Mouse (Mus musculus) lung, embryonic 16.5 days (tissue): ENCODE results near the gene Scn1a. TPM values are rescaled to one million over a fixed set of nuclear protein-coding genes. Genes with fewer than 3 reads are reported as not detected.

Source experiments
- ATAC-seq: fragments of 200-750 bp; cut with Nextera tagmentation; 2 replicates; pipeline ENCODE4 v1.8.0; 2017; ENCODE audit warnings: low read depth, mild to moderate bottlenecking, moderate library complexity
- H3K27ac ChIP-seq: fragments of 300-500 bp; sonication (generic); 2 replicates; pipeline ENCODE4 v1.5.1; 2014; ENCODE audit warnings: mild to moderate bottlenecking, control low read depth, low read length
- H3K27me3 ChIP-seq: fragments of 300-500 bp; sonication (generic); 2 replicates; pipeline ENCODE4 v1.6.1; 2014; ENCODE audit warnings: low read depth, low read length, mixed read lengths; ENCODE audit not compliant: control insufficient read depth, insufficient read depth
- H3K36me3 ChIP-seq: fragments of 300-500 bp; sonication (generic); 2 replicates; pipeline ENCODE4 v1.6.1; 2014; ENCODE audit warnings: low read length; ENCODE audit not compliant: control insufficient read depth, insufficient read depth
- H3K4me1 ChIP-seq: fragments of 300-500 bp; sonication (generic); replicated peaks from 2 replicates; pipeline ENCODE4 v1.6.1; 2014; ENCODE audit warnings: low read length, mixed read lengths; ENCODE audit not compliant: control insufficient read depth, insufficient read depth
- H3K4me2 ChIP-seq: fragments of 300-500 bp; sonication (generic); 2 replicates; pipeline ENCODE4 v1.6.1; 2014; ENCODE audit warnings: low read depth, low read length, control low read depth
- H3K4me3 ChIP-seq: fragments of 300-500 bp; sonication (generic); 2 replicates; pipeline ENCODE4 v1.5.1; 2014; ENCODE audit warnings: mild to moderate bottlenecking, low read length, control low read depth
- H3K9ac ChIP-seq: fragments of 300-500 bp; sonication (generic); 2 replicates; pipeline ENCODE4 v1.6.1; 2014; ENCODE audit warnings: low read length, control low read depth
- H3K9me3 ChIP-seq: fragments of 300-500 bp; sonication (generic); 2 replicates; pipeline ENCODE4 v1.6.1; 2016; ENCODE audit warnings: low read length; ENCODE audit not compliant: control insufficient read depth
- WGBS: fragments of 180-500 bp; shearing (Covaris S2); extraction: QIAGEN DNeasy Blood & Tissue Kit; methylation state at CpG from one replicate; pipeline ENCODE4 v1.1.7; 2014; 5-methylcytosine and 5-hydroxymethylcytosine counted together
- polyA plus RNA-seq: library from polyadenylated mRNA; unstranded; fragments of >200 nt; fragmentation: Nextera tagmentation; extraction: Ambion mirVana; gene quantifications from 2 replicates; pipeline ENCODE4 v1.2.1, GENCODE M21; 2015

Gene Scn1a
- polyA plus RNA-seq, 1 experiment from 2014 or later: 0.05 TPM

GRCm38 (mm10) chr2:66336396-66336795 lies 104.2 kb downstream of the Scn1a start:
- Histone ChIP-seq H3K9me3 (no peaks in the 10 kb centered on the region), H3K27ac (no peak overlapping the region), H3K4me2 (no peak overlapping the region), H3K36me3 (no peaks in the 10 kb centered on the region), H3K4me1 (no peaks in the 10 kb centered on the region), H3K9ac (no peak overlapping the region), H3K27me3 (no peaks in the 10 kb centered on the region), H3K4me3 (no peak overlapping the region)
- no peak for ATAC-seq
- 74% methylated on average over 6 of the region's 6 CpGs for WGBS

GRCm38 (mm10) chr2:66272551-66272950 lies 168.1 kb downstream of the Scn1a start:
- Histone ChIP-seq H3K4me2 (peak overlapping the region; percentile 2; the same call in 1 of the 2 replicates), H3K4me3 (no peak overlapping the region), H3K9me3 (no peaks in the 10 kb centered on the region), H3K4me1 (no peaks in the 10 kb centered on the region), H3K27me3 (no peaks in the 10 kb centered on the region), H3K36me3 (no peaks in the 10 kb centered on the region), H3K27ac (no peak overlapping the region), H3K9ac (no peak overlapping the region)
- peak; percentile 80 for ATAC-seq
- WGBS: 27% methylated on average over 3 of the region's 3 CpGs

GRCm38 (mm10) chr2:66256220-66257131 lies 184.2 kb downstream of the Scn1a start, which contains the start of gene Ttc21b:
Ttc21b (minus strand) TSS chr2:66256617.
- Histone ChIP-seq H3K27me3 (no peaks in the 10 kb centered on the region), H3K36me3 (peaks cover 6% of the 10 kb centered on the region; the same call in 1 of the 2 replicates), H3K27ac (peak within 1 kb of the TSS; percentile 66), H3K9me3 (no peaks in the 10 kb centered on the region), H3K9ac (peak within 1 kb of the TSS; percentile 76), H3K4me1 (peaks cover 5% of the 10 kb centered on the region; the same call in 1 of the 2 replicates), H3K4me3 (peak within 1 kb of the TSS; percentile 77), H3K4me2 (peak within 1 kb of the TSS; percentile 62)
- under 1% methylated on average over 56 of the region's 56 CpGs for WGBS
- ATAC-seq: peak; percentile 100

GRCm38 (mm10) chr2:66244013-66244412 lies 196.6 kb downstream of the Scn1a start:
- 76% methylated on average over 1 of the region's 1 CpGs for WGBS
- Histone ChIP-seq H3K27me3 (no peaks in the 10 kb centered on the region), H3K27ac (no peak overlapping the region), H3K4me1 (no peaks in the 10 kb centered on the region), H3K9me3 (no peaks in the 10 kb centered on the region), H3K36me3 (peaks cover 4% of the 10 kb centered on the region; the same call in 1 of the 2 replicates), H3K9ac (no peak overlapping the region), H3K4me2 (no peak overlapping the region), H3K4me3 (no peak overlapping the region)
- no peak for ATAC-seq

- 96% methylated on average over 1 of the region's 1 CpGs for WGBS
- no peaks in the 10 kb centered on the region for H3K4me1 ChIP-seq
- no peak overlapping the region for H3K27ac ChIP-seq
- H3K4me3 ChIP-seq: no peak overlapping the region
- H3K4me2 ChIP-seq: no peak overlapping the region
- no peak overlapping the region for H3K9ac ChIP-seq
- no peaks in the 10 kb centered on the region for H3K9me3 ChIP-seq
- no peak for ATAC-seq
- no peaks in the 10 kb centered on the region for H3K27me3 ChIP-seq
- no peaks in the 10 kb centered on the region for H3K36me3 ChIP-seq
These were observed 200.3 kb downstream of the Scn1a start for GRCm38 (mm10) chr2:66240334-66240733.

- Histone ChIP-seq H3K4me3 (no peak overlapping the region), H3K9me3 (no peaks in the 10 kb centered on the region), H3K36me3 (0 out of 2 replicates have a peak, but pooled peaks cover 2% of the 10 kb centered on the region), H3K9ac (no peak overlapping the region), H3K27ac (no peak overlapping the region), H3K4me2 (no peak overlapping the region), H3K27me3 (no peaks in the 10 kb centered on the region), H3K4me1 (no peaks in the 10 kb centered on the region)
- peak; percentile 49; the same call in 1 of the 2 replicates for ATAC-seq
- 71% methylated on average over 5 of the region's 5 CpGs for WGBS
These were observed 201.8 kb downstream of the Scn1a start for GRCm38 (mm10) chr2:66238886-66239285.

- Histone ChIP-seq H3K4me1 (no peaks in the 10 kb centered on the region), H3K4me3 (no peak overlapping the region), H3K9ac (no peak overlapping the region), H3K27me3 (no peaks in the 10 kb centered on the region), H3K4me2 (no peak overlapping the region), H3K9me3 (no peaks in the 10 kb centered on the region), H3K27ac (no peak overlapping the region), H3K36me3 (peaks cover 2% of the 10 kb centered on the region; the same call in 1 of the 2 replicates)
- ATAC-seq: no peak
- 89% methylated on average over 7 of the region's 7 CpGs for WGBS
These were observed 219.7 kb downstream of the Scn1a start for GRCm38 (mm10) chr2:66220954-66221353.

Other genes starting within 250 kb of the Scn1a start
- 11.5 and 12.5 TPM in 2 replicates for gene Ttc21b, start 184.2 kb downstream of the Scn1a start, polyA plus RNA-seq
- 0.14 and 0.19 TPM in 2 replicates for gene Scn9a, start 194.1 kb upstream of the Scn1a start, polyA plus RNA-seq